Mouse (Mus musculus) cerebellum, postnatal 25 days (tissue): ENCODE data around the gene Far2.
"Not testable (repeated sequence)": the region's sequence is repeated elsewhere in the genome, so short reads cannot be mapped to it uniquely, and the experiment has no call there.

Experiments used
- DNase-seq, 2 experiments: peaks; one replicate each; pipeline ENCODE4 v3.0.0; 2021; ENCODE audit warnings: mixed read lengths in 2 of 2

The Far2 gene

DNA sequence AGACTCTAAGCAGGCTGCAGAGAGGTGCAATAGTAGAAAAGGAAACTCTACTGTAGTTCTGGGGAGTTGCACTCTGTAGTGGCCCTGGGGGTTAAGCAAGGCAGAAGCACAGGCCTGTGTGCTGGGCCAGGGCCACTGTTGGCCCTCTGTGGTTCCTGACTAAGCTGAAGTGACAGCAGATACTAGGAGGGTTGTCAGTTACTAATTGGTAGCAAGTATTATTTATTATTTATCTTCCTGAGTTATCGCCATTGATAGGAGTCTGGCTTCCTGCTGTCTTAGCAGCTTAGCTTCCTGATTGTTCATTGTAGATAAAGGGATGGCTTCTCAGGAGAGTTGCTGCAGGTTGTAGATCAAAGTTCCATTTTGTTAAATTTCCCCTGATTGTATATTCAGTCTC lies 73.6 kb downstream of the Far2 start:
- no peak for DNase-seq

DNA sequence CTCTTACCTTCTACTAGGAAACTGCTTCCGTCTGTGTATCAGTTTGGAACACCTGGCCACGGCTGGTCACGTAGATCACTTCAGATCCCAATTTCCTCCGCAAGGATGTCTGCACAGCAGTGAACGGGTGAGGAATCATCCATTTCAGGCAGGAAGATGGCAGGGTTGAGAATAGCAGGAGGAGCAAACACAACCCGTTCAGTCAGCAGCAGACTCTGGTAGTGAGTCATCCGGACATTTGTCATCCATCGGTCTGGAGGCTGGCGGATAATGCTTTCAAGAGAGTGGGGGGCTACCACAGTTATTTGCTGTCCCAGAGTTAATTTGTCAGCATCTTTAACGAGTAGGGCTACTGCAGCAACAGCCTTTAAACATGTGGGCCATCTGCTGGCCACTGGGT lies 79.8 kb downstream of the Far2 start:
- not testable (repeated sequence) for DNase-seq

DNA sequence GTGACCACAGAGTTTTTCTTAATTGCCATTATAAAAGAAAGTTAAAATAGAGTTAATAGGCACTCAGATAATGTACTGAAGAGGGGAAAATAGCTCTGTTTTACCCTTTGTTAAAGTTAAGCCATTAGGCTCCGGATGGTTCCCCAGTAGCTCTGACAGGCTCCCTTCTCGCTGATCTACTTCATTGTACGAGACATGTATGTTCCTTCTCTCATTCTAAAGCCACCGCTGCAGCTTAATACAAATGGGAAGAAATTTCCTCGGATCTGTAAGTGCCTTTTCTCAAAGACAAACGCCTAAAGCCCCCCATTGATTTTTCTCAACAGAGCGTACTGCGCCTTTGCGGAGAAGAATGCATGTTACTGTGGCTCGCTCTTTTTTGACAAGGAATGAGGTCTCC lies 85.3 kb downstream of the Far2 start:
- no peak for DNase-seq

DNA sequence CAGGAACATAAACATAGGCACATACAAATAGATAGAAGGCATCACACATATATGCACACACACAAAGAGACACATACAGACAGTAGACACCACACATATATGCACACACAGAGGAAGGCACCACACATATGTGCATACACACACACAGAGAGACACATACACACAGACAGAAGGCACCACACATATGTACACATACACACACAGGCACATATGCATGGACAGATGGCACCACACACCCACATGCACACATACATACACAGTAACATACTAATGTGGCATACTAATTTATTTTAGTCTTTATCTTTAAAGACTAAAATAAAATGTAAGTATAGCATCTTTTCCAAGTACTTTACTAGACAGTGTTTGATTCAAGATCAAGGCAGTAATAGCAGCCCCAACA lies 86.5 kb downstream of the Far2 start:
- DNase-seq: no peak

DNA sequence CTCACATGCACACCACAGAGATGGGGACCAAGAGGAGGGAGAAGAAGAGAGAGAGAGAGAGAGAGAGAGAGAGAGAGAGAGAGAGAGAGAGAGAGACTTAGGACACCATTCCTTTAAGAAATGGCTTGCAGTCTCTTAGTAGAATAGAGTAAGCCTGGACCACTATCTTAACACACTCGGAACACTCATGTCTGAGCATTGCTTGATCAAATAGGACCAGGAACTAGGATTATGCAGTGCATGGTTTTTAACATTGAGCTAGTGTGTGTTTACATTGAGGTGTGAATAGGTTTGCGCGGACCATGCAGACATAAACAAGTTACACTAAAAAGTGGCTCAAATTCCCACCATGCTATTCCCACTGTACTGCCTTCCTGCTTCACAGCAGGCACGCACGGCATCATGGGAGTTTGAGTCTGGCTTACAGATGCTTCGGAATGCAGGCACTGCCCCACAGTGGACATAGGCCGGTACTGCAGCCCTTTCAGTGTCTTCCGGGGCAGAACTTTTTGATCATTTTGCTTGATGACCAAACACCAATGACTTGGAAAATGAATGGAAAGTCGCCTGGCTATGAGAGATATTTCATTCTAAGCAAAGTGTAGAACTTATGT lies 88.8 kb downstream of the Far2 start:
- DNase-seq: peak; percentile 73 to 84

DNA sequence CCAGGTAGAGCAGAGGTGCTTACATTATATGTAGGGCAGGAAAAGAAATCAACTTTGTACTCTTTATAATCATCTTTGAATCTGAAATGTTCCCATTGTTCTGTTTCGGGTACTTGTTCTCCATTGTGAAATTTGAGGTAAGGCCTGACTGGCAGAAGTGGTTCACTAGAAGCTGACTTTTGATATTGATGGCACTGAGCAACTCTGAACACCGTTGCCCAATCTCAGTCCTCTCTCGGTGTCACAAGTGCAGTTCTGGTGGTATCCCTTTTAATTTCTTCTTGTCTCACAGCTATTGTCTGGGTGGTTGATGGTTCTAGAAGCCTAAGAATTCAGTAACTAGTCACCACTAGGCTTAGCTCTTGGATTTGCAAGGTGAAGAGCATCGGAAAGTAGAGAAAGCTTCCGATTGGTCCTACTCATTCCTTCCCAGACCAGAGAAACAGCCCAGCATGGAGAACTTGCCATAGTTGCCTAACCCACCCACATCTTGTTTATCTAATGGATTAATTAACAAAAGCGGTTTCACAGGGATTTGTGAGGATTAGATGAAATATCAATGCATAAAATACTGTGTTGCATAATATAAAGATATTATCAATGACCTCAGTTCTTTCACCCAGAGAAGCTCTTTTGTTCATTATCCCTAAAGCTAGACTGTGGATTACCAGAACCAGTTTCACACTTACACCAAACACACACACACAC lies 92.4 kb downstream of the Far2 start:
- no peak for DNase-seq

DNA sequence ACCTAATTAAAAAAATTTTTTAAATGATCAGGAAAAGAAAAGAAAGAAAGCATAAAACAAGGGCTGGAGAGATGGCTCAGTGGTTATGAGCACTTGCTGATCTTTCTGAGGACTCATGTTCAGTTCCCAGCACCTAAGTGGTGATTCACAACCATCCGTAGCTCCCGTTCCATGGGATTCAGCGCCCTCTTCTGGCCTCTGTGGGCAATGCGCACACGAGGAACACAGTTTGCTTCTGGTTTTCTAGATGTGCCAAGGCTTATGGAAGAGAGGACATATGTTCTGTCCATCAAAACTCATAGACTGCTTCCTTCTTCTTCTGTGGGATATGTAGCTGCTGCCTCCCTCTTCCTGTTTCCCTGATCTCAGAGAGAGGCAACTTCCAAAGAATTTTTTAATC lies 94.8 kb downstream of the Far2 start:
- no peak for DNase-seq

DNA sequence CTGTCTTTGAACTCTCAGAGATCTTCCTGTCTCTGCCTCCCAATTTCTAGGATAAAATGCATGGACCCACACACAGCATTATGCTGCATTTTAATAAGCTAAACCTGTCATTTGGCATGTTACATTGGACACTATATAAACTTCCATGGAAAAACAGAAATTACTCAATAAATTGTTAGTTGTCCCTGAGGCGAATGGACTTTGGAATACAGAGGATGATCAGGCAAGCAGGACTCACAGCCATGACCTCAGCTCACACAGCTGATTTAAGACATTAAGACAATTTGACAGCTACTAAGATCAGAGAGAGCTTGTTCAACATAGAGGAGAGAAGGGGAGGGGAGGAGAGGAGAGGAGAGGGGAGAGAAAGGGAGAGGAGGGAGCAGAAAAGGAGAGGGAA lies 95.4 kb downstream of the Far2 start:
- no peak for DNase-seq

DNA sequence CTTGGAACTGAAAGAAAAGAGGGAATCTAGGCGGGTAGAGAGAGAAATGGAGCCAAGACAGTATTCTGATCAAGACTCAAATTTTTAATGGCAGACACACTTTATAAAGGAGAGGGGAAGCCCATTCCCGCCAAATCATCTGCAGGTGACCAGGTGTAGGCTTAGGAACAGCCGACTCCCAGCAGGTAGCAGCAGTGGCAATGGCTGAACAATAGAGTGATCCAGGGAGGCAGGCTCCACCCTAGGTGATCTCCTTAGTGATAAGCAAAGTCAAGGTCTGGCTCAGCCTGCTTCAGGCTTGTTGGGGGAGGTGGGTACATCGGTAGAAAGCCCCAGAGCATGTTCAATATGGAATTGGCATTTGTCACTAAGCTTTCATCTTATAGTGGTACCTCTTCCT lies 105.2 kb downstream of the Far2 start:
- not testable (repeated sequence) for DNase-seq

DNA sequence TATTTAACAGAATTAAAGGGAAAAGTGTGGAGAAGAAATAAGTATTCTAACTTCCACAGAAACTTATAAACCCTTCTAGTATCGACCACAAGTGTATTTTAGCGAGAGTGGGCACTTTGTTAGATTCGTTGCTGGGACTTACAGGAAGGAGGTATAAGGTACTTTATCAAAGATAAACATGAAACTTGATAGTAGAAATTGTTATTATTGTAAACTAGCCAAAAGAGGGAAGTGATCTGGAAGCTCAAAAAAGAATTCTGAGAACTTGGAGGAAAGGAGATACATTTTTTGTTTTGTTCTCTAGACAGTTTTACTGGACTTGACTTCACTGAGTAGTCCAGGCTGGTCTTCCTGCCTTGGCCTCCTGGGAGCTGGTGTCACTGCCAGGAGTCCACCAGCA lies 125.8 kb downstream of the Far2 start:
- DNase-seq: no peak

DNA sequence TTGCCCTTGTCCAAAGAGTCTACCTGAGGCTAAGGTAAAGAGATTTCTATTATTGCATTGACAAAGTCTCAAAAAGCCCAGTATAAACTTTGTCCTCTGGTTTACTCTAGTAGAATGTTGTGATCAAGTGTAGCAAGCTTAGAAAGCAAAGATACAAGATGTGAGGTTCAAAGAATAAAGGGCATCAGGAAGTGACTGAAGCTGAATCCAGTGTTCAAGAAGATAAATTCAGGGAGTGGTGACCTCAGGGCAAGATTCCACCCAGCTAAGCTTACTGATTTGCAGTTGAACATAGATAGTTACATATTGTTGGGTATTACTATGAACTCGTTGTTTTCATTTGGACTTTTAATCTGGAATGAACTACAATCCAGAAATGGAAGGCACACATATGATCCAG lies 138.6 kb downstream of the Far2 start:
- DNase-seq: no peak

DNA sequence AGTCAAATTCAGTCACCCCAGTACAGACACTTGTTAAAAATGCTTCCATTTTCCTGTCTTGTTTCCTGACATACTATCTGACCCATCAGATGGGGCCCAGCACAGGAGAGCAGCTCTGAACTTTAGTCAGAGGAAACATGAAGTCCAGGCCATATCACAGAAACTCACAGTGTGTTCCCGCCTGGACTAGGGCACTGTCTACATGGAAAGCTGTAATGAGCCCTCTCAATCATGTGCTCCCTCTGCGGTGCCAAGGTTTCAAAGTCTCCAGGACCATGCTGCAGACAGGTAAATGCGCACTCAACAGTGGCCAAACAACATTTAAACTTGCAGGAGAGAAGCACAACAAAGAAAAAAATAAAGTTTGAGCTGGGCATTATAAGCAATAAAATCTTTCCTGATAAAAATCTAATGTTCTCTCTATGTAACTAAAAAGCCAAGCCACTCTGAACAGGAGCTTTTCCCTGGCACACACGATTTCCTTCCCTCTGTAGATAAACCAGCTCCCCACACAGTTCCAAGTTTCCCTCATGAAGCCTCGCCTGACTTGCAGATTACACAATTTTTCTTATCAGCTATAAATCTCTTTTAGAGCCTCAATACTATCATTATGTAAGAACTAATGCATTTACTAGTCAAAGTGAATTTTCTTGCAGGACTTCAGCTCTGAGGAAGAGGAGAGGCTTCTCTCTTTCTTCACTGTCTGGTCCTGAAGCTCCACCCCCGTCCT lies 147.1 kb downstream of the Far2 start:
- no peak for DNase-seq

DNA sequence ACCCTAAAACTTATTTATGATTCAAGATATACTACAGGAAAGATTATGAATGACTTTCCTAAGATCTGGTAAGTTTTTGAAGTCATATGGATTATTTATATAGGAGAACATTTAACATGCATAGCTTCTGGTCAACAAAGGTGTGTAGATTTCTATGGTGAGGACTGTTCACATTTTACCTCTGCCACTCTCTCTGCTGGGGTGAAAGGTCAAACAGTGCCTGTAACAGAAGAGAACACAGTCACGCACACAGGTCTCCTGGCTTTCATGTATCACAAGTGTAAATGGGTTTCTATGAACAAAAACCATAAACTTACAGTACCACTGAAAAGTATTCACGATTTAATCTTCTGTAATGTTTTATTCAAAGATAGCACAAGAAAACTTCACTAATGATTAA lies 152.1 kb downstream of the Far2 start:
- DNase-seq: no peak

DNA sequence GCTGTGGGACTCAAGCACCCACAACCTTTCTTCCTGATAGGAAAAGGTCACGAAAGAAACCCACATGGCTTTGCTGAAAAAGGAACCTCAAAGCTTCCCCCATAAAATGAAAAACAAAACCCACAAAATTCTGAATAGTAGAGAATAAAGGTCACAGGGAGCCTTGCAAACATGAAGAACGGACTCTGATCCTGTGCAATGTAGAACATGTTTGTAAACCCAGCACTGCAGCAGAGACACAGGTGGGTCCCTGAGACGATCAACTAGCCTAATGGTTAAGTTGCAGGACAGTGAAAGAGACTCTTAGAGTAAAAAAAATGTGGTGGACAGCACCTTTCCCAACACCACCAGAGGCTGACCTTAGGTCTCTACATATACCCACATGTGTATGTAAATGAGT lies 152.7 kb downstream of the Far2 start:
- no peak for DNase-seq

DNA sequence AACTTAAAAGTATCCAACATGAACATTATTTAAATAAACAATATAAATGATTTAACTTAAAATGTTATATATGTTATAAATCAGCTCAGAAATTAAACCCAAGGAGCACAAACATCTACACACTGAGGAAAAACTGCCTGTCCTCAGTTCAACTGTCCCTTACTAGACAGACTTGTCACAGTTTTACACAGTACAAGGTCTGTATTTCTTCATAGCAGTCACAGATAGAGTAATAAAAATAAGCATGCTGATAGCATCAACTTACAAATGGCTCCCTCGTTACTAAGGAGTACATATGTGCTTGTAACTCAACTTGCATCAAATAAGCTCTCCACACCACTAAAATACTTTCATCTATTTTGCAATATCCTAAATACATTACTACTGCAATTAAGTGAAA lies 158.1 kb downstream of the Far2 start:
- no peak for DNase-seq

DNA sequence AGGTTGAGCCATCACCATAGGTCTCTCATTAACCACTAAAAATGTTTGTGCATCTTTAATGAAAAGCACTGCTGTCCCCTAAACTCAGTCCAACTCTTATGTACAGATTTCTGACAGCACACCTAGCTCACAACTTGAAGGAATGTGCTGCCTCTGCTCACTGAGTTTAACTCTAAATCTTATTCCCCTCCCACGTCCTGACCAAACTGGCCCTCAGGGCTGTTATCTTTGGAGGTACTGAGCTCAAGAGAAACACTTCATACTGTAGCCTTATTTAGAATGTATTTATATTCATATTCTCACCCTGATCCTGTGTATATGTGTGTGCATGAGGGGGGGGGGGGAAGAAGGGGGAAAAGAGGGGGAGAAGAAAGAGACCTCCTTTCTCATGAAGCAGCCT lies 160.5 kb downstream of the Far2 start:
- DNase-seq: no peak

DNA sequence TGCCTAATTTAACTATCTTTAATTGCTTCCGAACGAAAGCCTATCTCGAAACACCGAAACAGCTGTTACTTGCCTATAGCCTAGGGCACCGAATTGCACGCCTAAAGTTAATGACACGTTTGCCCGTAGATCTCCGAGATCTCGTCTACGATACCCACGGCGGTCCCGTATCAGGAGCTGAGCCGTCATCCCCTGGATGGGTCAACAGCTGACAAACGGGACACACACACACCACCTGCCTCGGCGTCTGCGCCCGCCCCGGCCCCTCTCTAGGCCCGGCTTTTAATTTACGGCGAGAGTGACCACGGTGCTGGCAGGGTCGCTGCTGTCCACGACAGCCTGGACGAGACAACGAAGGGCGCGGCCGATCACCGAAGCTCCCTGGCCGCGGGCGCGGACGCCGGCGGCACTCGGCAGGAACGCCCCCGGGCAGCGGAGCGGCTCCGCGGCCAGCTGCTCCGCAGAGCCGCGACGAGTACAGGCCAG lies 164.4 kb downstream of the Far2 start:
- no peak for DNase-seq

DNA sequence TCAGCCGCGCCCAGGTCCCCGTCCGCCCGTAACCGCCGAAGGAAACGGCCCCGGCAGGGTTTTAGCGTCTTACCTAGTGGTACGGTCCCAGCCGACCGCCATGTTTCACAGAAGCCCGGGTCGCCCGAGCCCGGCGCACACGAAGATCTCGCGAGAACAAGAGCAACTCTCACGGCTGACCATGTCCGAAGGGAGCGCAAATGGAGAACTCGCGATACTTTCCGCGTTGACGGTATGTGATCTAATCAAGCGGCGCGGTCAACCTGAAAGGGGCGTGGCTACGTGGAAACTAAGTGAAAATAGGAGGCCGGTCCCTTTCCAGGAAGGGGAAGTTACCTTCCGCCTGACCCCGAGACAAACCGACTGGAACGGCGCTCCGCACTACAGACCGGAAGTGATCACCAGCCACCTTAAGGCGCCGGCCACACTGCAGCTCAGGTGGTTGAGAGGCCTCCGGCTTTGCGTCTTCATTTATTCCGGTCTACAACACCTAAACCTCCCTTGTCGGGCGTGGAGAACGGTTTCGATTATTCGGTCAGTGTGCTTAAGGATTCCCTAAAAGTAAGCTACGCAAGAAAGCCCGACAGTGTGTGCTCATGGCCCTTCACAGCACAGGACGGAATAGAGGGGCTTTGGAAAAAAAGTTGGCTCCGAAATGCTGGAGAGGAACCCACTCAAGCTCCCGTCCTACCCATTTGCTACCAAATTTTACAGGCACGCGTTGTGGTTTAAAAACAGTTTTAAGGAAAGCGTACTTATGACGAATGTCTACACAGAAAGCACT lies 165.0 kb downstream of the Far2 start, which contains the start of gene Ergic2:
Gene Ergic2 (minus strand): TSS at position 478 of the 784 bp plus-strand sequence.
- DNase-seq: peak; percentile 96 to 98

DNA sequence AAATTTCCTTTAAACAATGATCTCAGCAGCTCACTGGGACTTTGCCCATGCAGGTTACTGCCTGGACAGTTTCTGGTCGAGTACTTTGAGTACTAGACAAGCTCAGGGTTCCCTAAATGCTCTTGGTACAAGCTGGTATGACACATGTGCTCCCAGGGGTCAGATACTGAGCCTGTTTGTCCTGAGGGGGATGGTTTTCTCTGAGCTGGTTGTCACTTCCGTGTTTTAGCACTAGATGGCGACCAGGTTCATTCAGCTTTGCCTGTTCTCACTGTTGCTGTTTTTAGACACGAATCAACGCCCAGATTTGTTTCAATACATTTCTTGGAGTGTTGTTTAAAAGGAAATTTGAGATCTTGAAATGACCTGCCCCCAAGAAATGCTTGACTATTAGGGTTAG lies 167.7 kb downstream of the Far2 start:
- DNase-seq: peak; percentile 42 to 63

DNA sequence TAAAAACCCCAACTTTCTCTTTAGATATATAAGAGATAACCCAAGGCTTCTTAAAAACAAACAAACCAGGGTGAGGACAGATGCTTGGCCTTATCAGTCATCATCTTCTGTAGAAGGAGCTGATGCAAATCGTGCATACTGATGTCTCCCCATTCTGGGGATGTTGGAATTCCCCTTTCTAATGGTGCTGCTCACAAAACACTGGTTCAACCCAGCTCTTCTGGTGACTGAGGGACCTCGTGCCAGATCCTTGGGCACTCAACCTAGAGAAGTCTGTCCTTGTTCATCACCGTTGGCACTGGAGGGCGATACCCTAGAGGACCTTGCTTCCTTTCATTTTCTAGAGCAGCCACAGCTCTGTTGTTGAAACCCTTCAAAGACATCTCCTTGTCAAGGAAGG lies 169.7 kb downstream of the Far2 start:
- DNase-seq: no peak

DNA sequence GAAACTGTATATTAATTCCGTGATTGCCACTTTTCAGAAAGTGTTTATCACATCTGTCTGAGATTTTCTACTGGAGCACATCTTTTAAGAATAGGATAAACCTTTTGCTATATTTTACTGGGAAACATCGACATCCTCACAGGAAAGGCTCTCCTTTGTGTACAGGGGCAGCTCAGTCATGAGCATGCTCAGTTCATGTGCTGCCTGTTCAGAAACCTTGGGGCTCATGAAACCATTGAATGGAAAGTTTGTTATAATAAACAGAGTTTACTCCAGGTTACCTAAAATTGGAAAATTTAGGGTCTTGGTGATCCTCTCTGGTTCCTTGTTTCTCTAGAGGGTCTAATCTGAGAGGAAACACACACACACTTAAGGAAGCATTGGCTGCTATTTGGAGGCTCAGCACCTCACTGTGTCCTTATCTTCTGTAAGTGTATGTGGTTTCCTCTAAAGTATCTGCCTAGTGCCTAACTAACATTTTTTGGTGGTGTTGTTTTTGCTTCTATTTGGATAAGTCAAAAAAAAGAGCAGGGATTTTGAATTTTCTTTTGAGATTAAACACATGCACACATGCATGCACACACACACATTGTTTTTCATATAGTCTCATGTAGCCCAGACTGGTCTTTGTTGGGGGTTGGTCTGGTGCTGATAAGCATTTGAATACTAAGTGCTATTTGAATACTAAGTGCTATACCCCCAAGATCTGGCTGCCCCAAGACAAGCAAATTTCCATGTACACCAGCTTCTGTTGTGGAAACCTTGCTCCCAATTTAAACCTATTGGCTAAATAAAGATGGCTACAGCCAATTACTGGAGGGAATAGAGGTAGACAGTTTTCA lies 171.4 kb downstream of the Far2 start:
- DNase-seq: no peak

DNA sequence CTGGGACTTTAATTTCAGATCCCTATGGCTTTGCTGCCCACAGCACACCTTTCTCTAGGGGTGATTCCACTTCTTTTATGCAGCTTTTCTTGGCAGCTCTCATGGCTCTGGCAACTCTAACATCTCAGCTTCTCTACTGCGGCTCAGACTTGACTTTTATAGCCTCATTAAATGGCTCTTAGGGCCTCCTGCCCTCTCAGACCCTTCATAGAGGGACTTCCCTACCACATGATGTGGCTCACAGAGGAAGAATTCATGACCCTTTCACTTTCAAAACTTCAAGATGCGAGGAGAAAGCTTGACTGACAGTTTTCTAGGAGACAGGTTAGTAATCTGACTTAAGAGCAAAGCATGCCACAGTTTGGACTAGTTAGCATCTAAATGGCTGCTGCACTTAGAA lies 175.6 kb downstream of the Far2 start:
- DNase-seq: no peak
